Mouse (Mus musculus): Measurements from ENCODE around the gene Neu4. TPM values are rescaled to one million over a fixed set of nuclear protein-coding genes. Genes with fewer than 3 reads are reported as not detected.
A peak's percentile ranks its signal among the peaks of the same experiment; 100 is the strongest.
"Not testable (repeated sequence)": the region's sequence is repeated elsewhere in the genome, so short reads cannot be mapped to it uniquely, and the experiment has no call there.

The Neu4 gene
- total RNA-seq, 2 experiments from 2014 or later = 12.8 to 13.4 TPM

- no peak for DNase-seq (ENCODE audit: low spot score in 2 of 2)
- intact Hi-C loops (cut with DNase I) = no loop called here
These were observed 26.3 kb downstream of the Neu4 start for GRCm38 (mm10) chr1:94046544-94046943.

- DNase-seq (ENCODE audit: low spot score in 2 of 2) = no peak
These were observed 30.9 kb downstream of the Neu4 start for GRCm38 (mm10) chr1:94051104-94051503.

GRCm38 (mm10) chr1:94052373-94052772, 32.1 kb downstream of the Neu4 start, which contains the start of gene Pdcd1:
TSS of gene Pdcd1 (minus strand) at chr1:94052553.
- DNase-seq (ENCODE audit: low spot score in 2 of 2) = no peak
- intact Hi-C loops (cut with DNase I) = no loop called here

More at GRCm38 (mm10) chr1:94051104-94051503, 30.9 kb downstream of the Neu4 start:
- intact Hi-C loops (cut with DNase I) = no loop called here

- intact Hi-C loops (cut with DNase I) = no loop called here
- peak; percentile 79 to 83 for DNase-seq (ENCODE audit: low spot score in 2 of 2)
These were observed 33.4 kb downstream of the Neu4 start for GRCm38 (mm10) chr1:94053530-94054216.

- no peak for DNase-seq (ENCODE audit: low spot score in 2 of 2)
- intact Hi-C loops (cut with DNase I) = no loop called here
These were observed 34.2 kb downstream of the Neu4 start for GRCm38 (mm10) chr1:94054481-94054880.

DNA sequence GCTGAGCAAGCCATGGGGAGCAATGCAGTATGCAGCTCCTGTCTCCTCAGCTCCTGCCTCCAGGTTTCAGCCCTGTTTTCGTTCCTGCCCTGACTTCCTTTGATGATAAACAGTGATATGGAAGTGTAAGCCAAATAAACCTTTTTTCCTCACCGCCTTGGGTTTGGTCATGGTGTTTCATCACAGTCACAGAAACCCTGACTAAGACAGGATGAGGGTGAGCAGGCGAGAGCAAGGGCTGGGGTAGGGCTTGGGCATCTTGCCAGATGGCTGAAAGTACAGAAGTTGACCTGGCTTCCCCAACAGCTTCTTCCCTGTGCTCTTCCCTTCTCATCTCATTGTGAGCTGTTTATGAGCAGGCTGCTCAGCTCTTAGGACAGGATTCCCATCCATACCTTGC, 35.7 kb downstream of the Neu4 start:
- DNase-seq (ENCODE audit: low spot score in 2 of 2) = no peak
- intact Hi-C loops (cut with DNase I) = no loop called here

DNA sequence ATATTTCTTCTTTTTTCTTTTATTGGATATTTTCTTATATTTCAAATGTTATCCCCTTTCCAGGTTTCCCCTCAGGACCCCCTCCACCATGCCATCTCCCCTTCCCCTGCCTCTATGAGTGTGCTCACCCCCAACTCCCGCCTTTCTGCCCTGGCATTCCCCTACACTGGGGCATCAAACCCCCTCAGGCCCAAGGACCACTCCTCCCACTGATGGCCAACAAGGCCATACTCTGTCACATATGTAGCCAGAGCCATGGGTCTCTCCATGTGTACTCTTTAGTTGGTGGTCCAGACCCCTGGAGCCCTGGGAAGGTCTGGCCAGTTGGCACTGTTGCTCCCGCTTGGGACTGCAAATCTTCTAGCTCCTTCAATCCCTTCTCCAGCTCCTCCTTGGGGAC, 37.1 kb downstream of the Neu4 start:
- intact Hi-C loops (cut with DNase I) = no loop called here
- DNase-seq (ENCODE audit: low spot score in 2 of 2) = no peak

- DNase-seq (ENCODE audit: low spot score in 2 of 2); intact Hi-C loops (cut with DNase I): not testable (repeated sequence)
These were observed 38.0 kb downstream of the Neu4 start for GRCm38 (mm10) chr1:94058281-94058680.

- intact Hi-C loops (cut with DNase I) = loop anchor here (10.0 kb wide), 1 partner anchor 240 kb away; no protein-coding TSS in a partner anchor
- no peak for DNase-seq (ENCODE audit: low spot score in 2 of 2)
These were observed 54.5 kb downstream of the Neu4 start for GRCm38 (mm10) chr1:94074756-94075155.

DNA sequence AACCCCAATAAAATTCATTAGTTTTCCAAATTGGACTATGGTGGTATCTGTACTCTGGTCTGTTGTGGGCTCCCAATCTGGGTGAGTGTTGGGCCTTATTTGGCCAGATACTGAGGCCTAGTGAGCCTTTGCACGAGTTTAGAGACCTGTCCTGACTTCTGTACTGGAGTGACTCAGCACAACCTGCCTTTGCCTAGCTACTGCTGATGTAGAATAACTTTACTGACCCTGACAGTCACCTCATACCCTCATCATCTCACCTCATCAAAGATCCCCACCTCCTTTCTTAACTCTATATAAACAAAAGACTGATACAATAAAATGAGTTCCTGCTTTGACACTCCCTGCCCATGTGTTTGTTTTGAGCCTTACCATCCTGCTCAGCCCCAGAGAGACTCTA, 56.5 kb downstream of the Neu4 start:
- intact Hi-C loops (cut with DNase I) = loop anchor here (10.0 kb wide), 1 partner anchor 242 kb away; no protein-coding TSS in a partner anchor
- DNase-seq (ENCODE audit: low spot score in 2 of 2) = no peak

Other genes with a start within 250 kb of the Neu4 start
- 10 to 100 TPM; 58.6 to 61.5 TPM for gene Dtymk, start 218.5 kb upstream of the Neu4 start, total RNA-seq (2021)
- 1 to 10 TPM; 7.3 to 9.1 TPM for gene Ing5, start 216.5 kb upstream of the Neu4 start, total RNA-seq (2021)
- gene D2hgdh, start 195.5 kb upstream of the Neu4 start, total RNA-seq (2021) = 10 to 100 TPM in 1 of 2 experiments, 1 to 10 TPM in 1; 10.0 to 11.8 TPM
- gene Gal3st2, start 159.1 kb upstream of the Neu4 start, total RNA-seq (2021) = under 1 TPM in 1 of 2 experiments, not detected in 1; 0.15 TPM
- gene Gal3st2b, start 102.1 kb upstream of the Neu4 start, total RNA-seq (2021) = under 1 TPM; 0.33 to 0.68 TPM
- gene Gal3st2c, start 29.9 kb upstream of the Neu4 start, total RNA-seq (2021) = under 1 TPM in 1 of 2 experiments, not detected in 1; 0.04 TPM
- not detected for gene Pdcd1, start 32.1 kb downstream of the Neu4 start, total RNA-seq (2021)